In the genomic region with DNA sequence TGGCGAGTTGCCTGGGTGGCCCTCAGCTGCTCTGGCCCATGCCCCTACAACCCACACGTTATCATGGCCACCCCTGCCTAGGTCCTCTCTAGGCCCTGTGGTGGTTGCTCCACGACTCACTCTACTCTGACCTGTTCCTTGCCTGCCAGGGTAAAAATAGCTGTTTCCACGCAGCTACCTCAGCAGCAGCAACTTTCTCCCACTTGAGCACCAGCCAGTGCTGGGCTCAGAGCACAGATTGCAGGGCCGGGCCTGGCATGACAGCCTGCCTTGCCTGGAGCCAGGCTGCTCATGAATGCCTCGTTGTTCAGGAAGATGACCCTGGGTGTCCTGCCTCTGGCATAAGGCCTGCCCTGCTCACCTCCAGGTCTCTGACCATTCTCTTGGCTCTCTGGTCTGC, we compare ENCODE assay signal across 10 mouse cellular contexts.
DNase-seq lines count a peak whose midpoint lies in the region; ATAC-seq and TF ChIP-seq lines count a peak whose summit lies in the region.
"Had no signal": no experiment of that assay in that cellular context is flagged by ENCODE, and none has a peak within 500 bp of the region (broad histone marks: within the 10 kb centered on the region; RNA-seq: fewer than 3 reads in every experiment).

No protein-coding gene starts in this region.

- no peak for TF ChIP-seq POLR2A in lung, adult 2 months (IDR thresholded peaks at IDR 0.05; ENCODE audit: borderline replicate concordance, extremely low read depth, low read depth, low read length)

- ATAC-seq in lung, embryonic 16.5 days (ENCODE audit: low read depth) = peak; percentile 32; the same call in 1 of the 2 replicates
- no peak for ATAC-seq in forebrain, embryonic 12.5 days (ENCODE audit: low FRiP score)
- no peak for ATAC-seq in forebrain, embryonic 16.5 days

- H3K9ac ChIP-seq in lung, embryonic 16.5 days (ENCODE audit: low read length) = no peak overlapping the region
- H3K9ac ChIP-seq in forebrain, embryonic 12.5 days = no peak overlapping the region
- H3K9ac ChIP-seq in forebrain, embryonic 16.5 days (replicated peaks; ENCODE audit: low read depth, low read length) = no peak overlapping the region
- H3K9ac ChIP-seq: midbrain, embryonic 12.5 days had no signal

- DNase-seq in lung, adult 2 months = no peak
- peak; percentile 87 for DNase-seq in cerebellum, adult 9-11 months
- DNase-seq in heart, adult 8-10 months (ENCODE audit: low spot score) = peak; percentile 72
- peak; percentile 68 to 74 for DNase-seq in layer of hippocampus, postnatal 14 days (ENCODE audit: low spot score in 2 of 2)
- DNase-seq in B cell, adult 2 months = no peak

- no peak overlapping the region for H3K4me3 ChIP-seq in lung, embryonic 16.5 days (ENCODE audit: low read length)
- H3K4me3 ChIP-seq in lung, adult 2 months (replicated peaks; ENCODE audit: extremely low read depth, low read depth, low read length) = no peak overlapping the region
- H3K4me3 ChIP-seq in forebrain, embryonic 12.5 days (replicated peaks) = no peak overlapping the region
- no peak overlapping the region for H3K4me3 ChIP-seq in forebrain, embryonic 16.5 days (replicated peaks; ENCODE audit: low read length)
- H3K4me3 ChIP-seq: erythroblast, embryonic 14.5 days; midbrain, embryonic 12.5 days had no signal

- WGBS in lung, embryonic 16.5 days = 58% methylated on average over 6 of the region's 6 CpGs
- WGBS in lung, adult 2 months = 65% methylated on average over 6 of the region's 6 CpGs
- 77% methylated on average over 6 of the region's 6 CpGs for WGBS in forebrain, embryonic 12.5 days
- WGBS in forebrain, embryonic 16.5 days = 73% methylated on average over 6 of the region's 6 CpGs

- H3K27me3 ChIP-seq in lung, embryonic 16.5 days (ENCODE audit: control insufficient read depth, insufficient read depth, low read depth, low read length) = no peaks in the 10 kb centered on the region
- no peaks in the 10 kb centered on the region for H3K27me3 ChIP-seq in forebrain, embryonic 12.5 days
- no peaks in the 10 kb centered on the region for H3K27me3 ChIP-seq in forebrain, embryonic 16.5 days (replicated peaks; ENCODE audit: control insufficient read depth, insufficient read depth, low read length)

- no peak overlapping the region for H3K27ac ChIP-seq in lung, embryonic 16.5 days (ENCODE audit: low read length)
- no peak overlapping the region for H3K27ac ChIP-seq in forebrain, embryonic 12.5 days
- no peak overlapping the region for H3K27ac ChIP-seq in forebrain, embryonic 16.5 days (ENCODE audit: low read length)
- H3K27ac ChIP-seq: midbrain, embryonic 12.5 days had no signal

- H3K4me2 ChIP-seq in lung, embryonic 16.5 days (ENCODE audit: low read depth, low read length) = no peak overlapping the region
- H3K4me2 ChIP-seq in forebrain, embryonic 12.5 days = no peak overlapping the region
- H3K4me2 ChIP-seq in forebrain, embryonic 16.5 days (ENCODE audit: low read length) = no peak overlapping the region
- H3K4me2 ChIP-seq: midbrain, embryonic 12.5 days had no signal

- no peaks in the 10 kb centered on the region for H3K4me1 ChIP-seq in lung, embryonic 16.5 days (replicated peaks; ENCODE audit: control insufficient read depth, insufficient read depth, low read length)
- no peaks in the 10 kb centered on the region for H3K4me1 ChIP-seq in lung, adult 2 months (ENCODE audit: control insufficient read depth, insufficient read depth, low read length)
- H3K4me1 ChIP-seq in forebrain, embryonic 12.5 days = peaks cover 17% of the 10 kb centered on the region
- no peaks in the 10 kb centered on the region for H3K4me1 ChIP-seq in forebrain, embryonic 16.5 days (replicated peaks; ENCODE audit: control insufficient read depth, insufficient read depth, low read length)

- H3K36me3 ChIP-seq in lung, embryonic 16.5 days (ENCODE audit: control insufficient read depth, insufficient read depth, low read length) = no peaks in the 10 kb centered on the region
- H3K36me3 ChIP-seq in forebrain, embryonic 12.5 days (replicated peaks) = no peaks in the 10 kb centered on the region
- H3K36me3 ChIP-seq in forebrain, embryonic 16.5 days (ENCODE audit: control insufficient read depth, insufficient read depth) = no peaks in the 10 kb centered on the region
- H3K36me3 ChIP-seq: midbrain, embryonic 12.5 days had no signal

- H3K9me3 ChIP-seq in lung, embryonic 16.5 days (ENCODE audit: control insufficient read depth, low read length) = no peaks in the 10 kb centered on the region
- no peaks in the 10 kb centered on the region for H3K9me3 ChIP-seq in forebrain, embryonic 12.5 days
- no peaks in the 10 kb centered on the region for H3K9me3 ChIP-seq in forebrain, embryonic 16.5 days (ENCODE audit: control insufficient read depth, low read length)
- H3K9me3 ChIP-seq: midbrain, embryonic 12.5 days had no signal

- TF ChIP-seq CTCF in lung, adult 2 months (IDR thresholded peaks at IDR 0.05; ENCODE audit: insufficient read depth, low read length) = no peak

Comparison
In these comparisons a context has a peak if more than half of its experiments do, and no peak if none do; other contexts are left out.
1. DNase-seq: peak in cerebellum, adult 9-11 months (single experiment), heart, adult 8-10 months (single experiment) and layer of hippocampus, postnatal 14 days (2 of 2); none in lung, adult 2 months (single experiment) and B cell, adult 2 months (0 of 2).